Mouse (Mus musculus): Measurements from ENCODE around the gene Med11.

Med11 gene

GRCm38 (mm10) chr11:70499566-70500475 lies 48.1 kb downstream of the Med11 start:
- DNase-seq (ENCODE audit: low read depth in 1 of 2, low spot score in 2 of 2): no peak

GRCm38 (mm10) chr11:70500476-70500812 lies 48.7 kb downstream of the Med11 start:
- DNase-seq (ENCODE audit: low read depth in 1 of 2, low spot score in 2 of 2): no peak

GRCm38 (mm10) chr11:70502018-70502417 lies 50.3 kb downstream of the Med11 start:
- no peak for DNase-seq (ENCODE audit: low read depth in 1 of 2, low spot score in 2 of 2)
